Mouse (Mus musculus): ENCODE measurements around the gene Dync2h1. TPM values are rescaled to one million over a fixed set of nuclear protein-coding genes. Genes with fewer than 3 reads are reported as not detected.
"Not testable (repeated sequence)": the region's sequence is repeated elsewhere in the genome, so short reads cannot be mapped to it uniquely, and the experiment has no call there.

The Dync2h1 gene
- polyA plus RNA-seq, 1 experiment from 2014 or later: 3.6 TPM

DNA sequence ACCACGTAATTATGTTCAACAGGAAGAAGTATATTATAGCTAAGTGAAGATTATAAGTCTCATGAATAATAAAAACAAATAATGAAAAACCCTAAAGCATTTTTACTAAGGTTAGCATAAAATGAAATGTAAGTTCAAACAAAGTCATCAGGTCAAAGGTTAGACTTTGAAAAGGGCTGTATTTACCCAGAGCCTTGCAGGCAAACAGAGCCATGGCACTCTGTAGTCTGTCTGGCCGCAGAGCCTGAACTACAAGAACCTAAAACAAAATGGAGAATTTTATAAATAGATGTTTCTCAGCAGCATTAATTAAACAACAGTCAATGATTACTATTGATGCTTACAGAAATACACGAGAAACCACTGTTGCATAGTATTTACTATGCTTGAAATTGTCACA lies 174.5 kb downstream of the Dync2h1 start:
- no peak overlapping the region for H3K9ac ChIP-seq
- no peaks in the 10 kb centered on the region for H3K36me3 ChIP-seq
- ATAC-seq: no peak
- H3K4me1 ChIP-seq: no peaks in the 10 kb centered on the region
- H3K4me3 ChIP-seq: no peak overlapping the region
- no peak overlapping the region for H3K4me2 ChIP-seq
- no peaks in the 10 kb centered on the region for H3K27me3 ChIP-seq (replicated peaks)
- H3K27ac ChIP-seq: no peak overlapping the region
- WGBS (ENCODE audit: insufficient replicate concordance): 62% methylated on average over 3 of the region's 3 CpGs
- no peaks in the 10 kb centered on the region for H3K9me3 ChIP-seq (replicated peaks)

DNA sequence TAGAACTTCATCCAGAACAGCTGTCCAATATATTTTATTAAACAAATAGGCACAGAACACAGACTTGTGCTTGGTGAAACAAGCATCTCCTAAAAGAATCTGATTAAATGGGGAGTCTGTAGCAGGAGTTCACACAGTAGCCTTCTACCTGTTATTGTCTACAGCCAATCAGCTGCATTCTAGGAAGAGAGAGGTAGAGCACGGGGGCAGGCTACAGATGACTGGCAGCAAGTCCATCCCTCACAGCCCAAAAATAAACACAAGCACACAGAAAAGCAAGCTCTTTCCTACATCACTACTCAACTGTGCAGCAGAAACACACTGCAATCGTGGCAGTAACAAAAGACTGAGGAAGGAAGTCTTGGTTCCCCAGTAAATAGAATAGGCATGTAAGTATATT lies 189.4 kb downstream of the Dync2h1 start:
- H3K36me3 ChIP-seq: 0 out of 2 replicates have a peak, but pooled peaks cover 2% of the 10 kb centered on the region
- 44% methylated on average over 2 of the region's 2 CpGs for WGBS (ENCODE audit: insufficient replicate concordance)
- H3K4me3 ChIP-seq: no peak overlapping the region
- H3K4me2 ChIP-seq: no peak overlapping the region
- H3K27me3 ChIP-seq (replicated peaks): no peaks in the 10 kb centered on the region
- H3K4me1 ChIP-seq: no peaks in the 10 kb centered on the region
- H3K9me3 ChIP-seq (replicated peaks): no peaks in the 10 kb centered on the region
- H3K9ac ChIP-seq: no peak overlapping the region
- no peak overlapping the region for H3K27ac ChIP-seq
- ATAC-seq: no peak

DNA sequence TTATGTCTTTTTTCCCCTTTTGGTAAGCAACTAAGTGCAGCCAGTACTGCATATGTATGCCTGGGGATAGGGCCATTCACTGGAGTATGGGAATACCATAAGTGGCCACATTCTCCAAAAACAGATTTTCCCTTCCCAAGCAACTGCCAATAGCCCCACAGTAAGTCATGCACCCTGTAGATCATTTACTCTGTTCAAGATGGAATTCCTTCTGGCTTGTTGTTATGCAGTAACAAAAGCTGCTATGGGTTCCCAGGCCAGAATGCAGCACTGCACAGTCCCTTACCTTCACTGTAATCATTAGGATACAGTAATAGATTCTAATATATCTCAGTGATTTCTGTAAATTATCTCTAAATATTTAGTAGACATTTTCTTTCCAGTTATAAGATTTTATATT lies 190.0 kb downstream of the Dync2h1 start:
- Histone ChIP-seq H3K36me3 (0 out of 2 replicates have a peak, but pooled peaks cover 2% of the 10 kb centered on the region), H3K27me3 (replicated peaks) (no peaks in the 10 kb centered on the region), H3K9me3 (replicated peaks) (no peaks in the 10 kb centered on the region), H3K4me1 (no peaks in the 10 kb centered on the region), H3K27ac (no peak overlapping the region), H3K4me2 (no peak overlapping the region), H3K9ac (no peak overlapping the region), H3K4me3 (no peak overlapping the region)
- ATAC-seq: no peak

DNA sequence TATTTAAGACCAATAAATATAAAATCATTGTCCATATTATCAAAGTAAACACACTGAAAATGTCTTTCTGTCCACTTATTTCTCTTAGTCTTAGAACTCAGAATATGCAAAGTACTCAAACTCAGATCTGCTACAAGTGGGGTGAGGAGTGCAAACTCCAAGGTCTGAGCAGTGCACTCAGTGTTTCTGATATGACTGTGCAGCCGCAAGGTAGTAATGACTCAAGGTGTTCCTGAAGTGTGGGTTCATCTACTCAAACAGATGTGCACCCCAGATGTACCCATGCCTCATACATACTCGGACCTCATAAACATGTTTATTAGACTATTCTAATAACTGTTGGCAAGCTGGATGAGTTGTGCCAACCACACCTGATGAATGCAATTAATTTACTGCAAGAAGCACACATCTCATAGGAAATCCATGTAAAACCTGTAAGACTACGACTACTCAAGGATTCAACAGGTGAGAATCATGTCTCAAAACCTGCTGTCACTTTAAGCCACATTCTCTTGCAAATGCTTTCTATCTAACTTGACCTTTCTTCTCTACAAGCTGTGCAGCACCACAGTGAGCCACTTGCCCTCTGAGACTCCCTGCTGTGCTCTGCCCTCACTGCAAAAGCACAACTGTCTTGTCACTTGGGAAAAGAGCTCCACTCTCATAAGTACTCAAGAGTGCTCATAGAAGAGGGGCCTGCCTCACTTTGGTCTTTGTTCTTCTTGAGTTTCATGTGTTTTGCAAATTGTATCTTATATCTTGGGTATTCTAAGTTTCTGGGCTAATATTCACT lies 195.2 kb downstream of the Dync2h1 start:
- Histone ChIP-seq H3K4me1 (no peaks in the 10 kb centered on the region), H3K27ac (no peak overlapping the region), H3K36me3 (0 out of 2 replicates have a peak, but pooled peaks cover 2% of the 10 kb centered on the region), H3K4me3 (no peak overlapping the region), H3K9me3 (replicated peaks) (no peaks in the 10 kb centered on the region), H3K4me2 (no peak overlapping the region), H3K9ac (no peak overlapping the region), H3K27me3 (replicated peaks) (no peaks in the 10 kb centered on the region)
- ATAC-seq: no peak
- WGBS (ENCODE audit: insufficient replicate concordance): 77% methylated on average over 3 of the region's 3 CpGs

DNA sequence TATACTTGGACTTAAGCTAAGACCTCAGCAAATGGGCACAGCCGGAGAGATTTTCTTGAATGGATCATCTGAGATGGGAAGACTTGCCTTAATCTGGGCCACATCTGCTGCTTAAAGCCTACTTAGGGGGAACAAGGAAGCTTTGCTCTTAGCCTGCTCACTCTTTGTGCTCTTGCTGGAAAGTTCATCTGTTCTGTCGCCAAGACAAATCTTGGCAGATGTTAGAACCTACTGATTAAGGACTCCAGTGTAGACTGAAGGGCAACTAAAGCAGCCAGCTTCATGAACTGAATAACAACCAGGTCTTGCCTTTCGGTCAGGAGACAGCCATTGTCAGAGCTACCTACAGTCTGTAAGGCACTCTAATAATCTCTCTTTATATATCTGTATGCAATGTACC lies 198.1 kb downstream of the Dync2h1 start:
- Histone ChIP-seq H3K27me3 (replicated peaks) (no peaks in the 10 kb centered on the region), H3K9ac (no peak overlapping the region), H3K9me3 (replicated peaks) (no peaks in the 10 kb centered on the region), H3K4me2 (no peak overlapping the region), H3K4me1 (no peaks in the 10 kb centered on the region), H3K4me3 (no peak overlapping the region), H3K27ac (no peak overlapping the region), H3K36me3 (no peaks in the 10 kb centered on the region)
- ATAC-seq: no peak
- WGBS (ENCODE audit: insufficient replicate concordance): 67% methylated on average over 3 of the region's 3 CpGs

DNA sequence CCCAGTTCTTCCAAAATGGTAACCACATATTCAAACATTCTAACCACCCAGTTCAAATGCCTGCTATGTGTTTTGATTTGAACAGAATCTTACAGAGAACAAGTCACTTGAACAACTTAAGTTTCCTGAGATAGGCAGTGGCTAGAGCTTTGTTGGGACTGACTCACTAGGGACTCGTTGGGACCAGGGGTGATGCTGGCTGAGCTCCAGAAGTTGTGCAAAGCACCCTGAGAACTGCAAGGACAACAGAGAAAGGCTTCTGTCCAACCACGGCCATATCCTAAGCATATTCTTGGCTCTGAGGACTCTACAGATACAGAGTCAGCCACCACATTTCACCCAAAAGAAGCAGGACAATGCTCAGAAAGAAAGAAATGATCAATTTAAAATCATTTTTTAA lies 215.1 kb downstream of the Dync2h1 start:
- ATAC-seq: no peak
- H3K4me1 ChIP-seq: no peaks in the 10 kb centered on the region
- no peaks in the 10 kb centered on the region for H3K36me3 ChIP-seq
- H3K9me3 ChIP-seq (replicated peaks): no peaks in the 10 kb centered on the region
- no peak overlapping the region for H3K9ac ChIP-seq
- no peak overlapping the region for H3K4me2 ChIP-seq
- H3K27me3 ChIP-seq (replicated peaks): no peaks in the 10 kb centered on the region
- 54% methylated on average over 2 of the region's 2 CpGs for WGBS (ENCODE audit: insufficient replicate concordance)
- H3K27ac ChIP-seq: no peak overlapping the region
- H3K4me3 ChIP-seq: no peak overlapping the region

DNA sequence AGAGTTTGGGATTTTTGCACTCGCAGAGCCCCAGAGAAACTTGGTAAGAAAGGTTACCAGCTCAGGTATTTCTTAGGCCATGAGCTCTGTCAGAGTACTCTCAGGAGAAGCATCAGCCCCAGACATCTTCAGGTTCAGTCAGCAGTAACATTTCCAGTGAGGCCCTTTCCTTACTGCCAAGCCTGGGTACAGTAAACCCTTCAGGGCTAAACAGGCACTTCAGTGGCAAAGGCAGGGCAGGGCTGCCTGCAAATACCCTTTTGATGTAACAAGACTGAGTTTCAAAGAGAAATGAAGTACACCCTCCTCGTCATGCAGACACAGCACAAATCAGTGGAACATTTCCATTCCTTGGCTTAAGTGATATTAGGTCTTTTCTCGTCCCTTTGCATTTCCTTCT lies 219.2 kb downstream of the Dync2h1 start:
- no peaks in the 10 kb centered on the region for H3K4me1 ChIP-seq
- ATAC-seq: no peak
- no peak overlapping the region for H3K9ac ChIP-seq
- H3K9me3 ChIP-seq (replicated peaks): no peaks in the 10 kb centered on the region
- H3K4me3 ChIP-seq: no peak overlapping the region
- no peak overlapping the region for H3K27ac ChIP-seq
- 70% methylated on average over 3 of the region's 3 CpGs for WGBS (ENCODE audit: insufficient replicate concordance)
- no peak overlapping the region for H3K4me2 ChIP-seq
- H3K27me3 ChIP-seq (replicated peaks): no peaks in the 10 kb centered on the region
- no peaks in the 10 kb centered on the region for H3K36me3 ChIP-seq

DNA sequence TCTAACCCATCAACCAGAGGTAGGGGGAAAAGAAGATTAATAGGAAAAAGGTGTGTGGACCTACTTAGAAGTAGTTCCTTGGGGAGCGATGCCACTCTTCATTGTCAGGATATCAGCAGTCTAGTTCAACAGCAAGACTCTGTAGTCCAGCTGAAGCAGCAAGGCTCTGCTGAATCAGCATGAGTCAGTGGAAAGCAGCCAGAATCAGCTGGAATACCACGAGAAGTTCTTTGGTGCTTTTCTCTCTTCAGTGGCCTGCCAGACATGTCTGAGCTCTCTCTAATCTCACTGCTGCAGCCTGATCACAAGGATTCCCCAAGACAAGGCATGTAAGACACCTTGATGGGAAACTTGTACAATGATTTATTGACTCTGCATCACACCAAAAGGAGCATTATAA lies 225.9 kb downstream of the Dync2h1 start:
- no peak for ATAC-seq
- Histone ChIP-seq H3K4me2 (no peak overlapping the region), H3K36me3 (no peaks in the 10 kb centered on the region), H3K27me3 (replicated peaks) (no peaks in the 10 kb centered on the region), H3K4me3 (no peak overlapping the region), H3K9me3 (replicated peaks) (no peaks in the 10 kb centered on the region), H3K27ac (no peak overlapping the region), H3K4me1 (no peaks in the 10 kb centered on the region), H3K9ac (no peak overlapping the region)
- 64% methylated on average over 2 of the region's 2 CpGs for WGBS (ENCODE audit: insufficient replicate concordance)

DNA sequence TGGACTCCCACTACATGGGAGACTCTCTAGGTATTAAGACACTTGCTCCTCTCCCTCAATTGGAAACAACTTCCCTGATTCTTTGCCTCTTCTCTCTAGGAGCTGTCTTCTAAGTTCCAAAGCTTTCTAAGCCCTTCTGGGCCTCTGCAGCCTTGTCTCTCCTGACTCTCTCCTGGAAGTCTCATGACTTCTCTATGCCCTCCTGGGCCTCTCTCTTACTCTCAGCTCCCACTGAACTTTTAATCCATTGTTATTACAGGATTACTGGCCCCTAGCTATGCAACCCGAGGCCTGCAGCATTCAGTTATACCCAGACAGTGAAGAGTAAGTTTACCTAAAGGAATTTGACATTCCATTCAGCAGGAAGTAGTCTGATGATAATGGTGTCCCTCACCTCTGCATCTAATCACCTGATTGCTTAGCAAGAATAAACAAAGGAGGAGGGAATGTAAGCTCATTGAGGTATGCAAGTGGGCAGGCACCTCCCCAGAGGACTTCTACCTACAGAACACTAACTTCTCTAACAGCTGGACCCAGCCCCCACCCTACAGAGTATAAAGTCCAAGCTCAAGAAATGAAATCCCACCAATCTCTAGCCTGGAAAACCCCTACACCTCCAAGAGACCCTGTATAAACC lies 256.7 kb downstream of the Dync2h1 start:
- no peaks in the 10 kb centered on the region for H3K9me3 ChIP-seq (replicated peaks)
- H3K4me2 ChIP-seq: no peak overlapping the region
- no peak overlapping the region for H3K4me3 ChIP-seq
- H3K36me3 ChIP-seq: no peaks in the 10 kb centered on the region
- WGBS (ENCODE audit: insufficient replicate concordance): 17% methylated on average over 1 of the region's 1 CpGs
- H3K27ac ChIP-seq: no peak overlapping the region
- no peaks in the 10 kb centered on the region for H3K4me1 ChIP-seq
- no peak overlapping the region for H3K9ac ChIP-seq
- H3K27me3 ChIP-seq (replicated peaks): no peaks in the 10 kb centered on the region
- no peak for ATAC-seq

DNA sequence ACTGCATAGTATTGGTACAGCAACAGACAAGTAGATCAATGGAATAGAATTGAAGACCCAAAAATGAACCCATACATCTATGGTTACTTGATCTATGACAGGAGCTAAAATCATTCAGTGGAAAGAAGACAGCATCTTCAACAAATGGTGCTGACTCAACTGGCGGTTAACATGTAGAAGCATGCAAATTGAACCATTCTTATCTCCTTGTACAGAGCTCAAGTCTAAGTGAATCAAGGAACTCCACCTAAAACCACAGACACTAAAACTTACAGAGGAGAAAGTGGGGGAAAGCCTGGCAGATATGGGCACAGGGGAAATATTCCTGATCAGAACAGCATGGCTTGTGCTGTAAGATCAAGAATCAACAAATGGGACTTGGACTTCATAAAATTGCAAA lies 270.8 kb downstream of the Dync2h1 start:
- Histone ChIP-seq H3K4me2 (no peak overlapping the region), H3K4me1 (no peaks in the 10 kb centered on the region), H3K4me3 (no peak overlapping the region), H3K27me3 (replicated peaks) (no peaks in the 10 kb centered on the region), H3K27ac (no peak overlapping the region), H3K9ac (no peak overlapping the region), H3K9me3 (replicated peaks) (no peaks in the 10 kb centered on the region), H3K36me3 (no peaks in the 10 kb centered on the region)
- WGBS (ENCODE audit: insufficient replicate concordance): 46% methylated on average over 1 of the region's 1 CpGs
- ATAC-seq: no peak

DNA sequence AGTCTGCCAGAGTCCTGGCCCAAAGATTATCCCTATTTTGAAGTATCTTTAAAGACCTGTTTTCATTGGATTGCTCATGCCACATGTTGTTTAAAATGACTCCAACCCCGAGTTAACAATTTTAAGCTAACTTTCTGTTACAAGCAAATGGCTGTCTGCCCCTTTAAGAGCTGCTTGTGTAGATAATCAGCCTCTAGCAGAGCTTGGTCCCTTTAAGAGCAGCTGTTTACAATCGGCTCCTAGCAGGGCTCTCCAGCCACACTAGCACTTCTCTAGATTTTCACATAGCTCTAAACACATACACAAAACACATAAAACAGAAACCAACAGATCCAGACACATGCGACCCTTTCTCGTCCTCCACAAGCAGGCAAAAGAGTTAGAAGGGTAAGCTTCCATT lies 273.7 kb downstream of the Dync2h1 start:
- not testable (repeated sequence) for H3K4me2 ChIP-seq; ATAC-seq; H3K9ac ChIP-seq; H3K9me3 ChIP-seq (replicated peaks); H3K4me3 ChIP-seq; H3K27ac ChIP-seq; H3K4me1 ChIP-seq; H3K36me3 ChIP-seq; H3K27me3 ChIP-seq (replicated peaks)
- WGBS (ENCODE audit: insufficient replicate concordance): 42% methylated on average over 4 of the region's 4 CpGs

DNA sequence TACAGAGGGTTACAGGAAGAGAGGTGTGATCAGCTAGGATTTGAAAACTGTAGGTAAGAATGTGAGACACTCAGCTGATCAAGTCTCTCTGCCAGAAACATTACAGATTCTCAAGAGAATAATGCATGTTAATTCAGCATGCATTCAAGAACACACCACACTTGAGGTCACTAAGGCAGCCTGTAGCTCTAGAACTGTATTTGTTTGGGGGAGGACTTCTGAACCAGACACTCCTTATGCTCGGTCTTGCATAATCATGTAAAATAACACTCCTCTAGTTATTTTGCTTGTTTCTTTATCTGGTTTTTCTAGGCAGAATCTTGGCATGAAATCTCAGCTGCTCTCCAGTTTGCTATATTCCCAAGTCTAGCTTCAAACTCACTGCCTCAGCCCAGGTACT lies 282.6 kb downstream of the Dync2h1 start:
- 70% methylated on average over 1 of the region's 1 CpGs for WGBS (ENCODE audit: insufficient replicate concordance)
- H3K36me3 ChIP-seq: no peaks in the 10 kb centered on the region
- no peak overlapping the region for H3K4me2 ChIP-seq
- no peak overlapping the region for H3K9ac ChIP-seq
- H3K4me3 ChIP-seq: no peak overlapping the region
- no peaks in the 10 kb centered on the region for H3K27me3 ChIP-seq (replicated peaks)
- no peak overlapping the region for H3K27ac ChIP-seq
- ATAC-seq: no peak
- H3K9me3 ChIP-seq (replicated peaks): no peaks in the 10 kb centered on the region
- H3K4me1 ChIP-seq: no peaks in the 10 kb centered on the region

DNA sequence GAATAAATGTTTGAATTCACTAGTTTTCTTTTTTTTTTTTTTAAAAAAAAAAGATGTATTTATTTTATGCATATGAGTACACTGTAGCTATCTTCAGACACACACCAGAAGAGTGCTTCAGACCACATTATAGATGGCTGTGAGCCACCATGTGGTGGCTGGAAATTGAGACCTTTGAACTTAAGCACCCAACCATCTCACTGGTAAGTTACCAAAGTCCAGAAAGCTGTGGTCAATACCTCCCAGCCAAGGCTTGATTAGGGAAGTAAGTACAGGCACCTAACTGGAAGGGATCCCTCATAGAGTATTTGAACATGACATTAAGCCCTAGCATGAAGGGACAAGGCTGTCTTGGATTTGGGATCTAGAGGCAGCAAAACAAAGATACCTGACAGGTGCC lies 292.9 kb downstream of the Dync2h1 start:
- Histone ChIP-seq H3K27ac (no peak overlapping the region), H3K4me2 (no peak overlapping the region), H3K36me3 (no peaks in the 10 kb centered on the region), H3K9ac (no peak overlapping the region), H3K4me1 (no peaks in the 10 kb centered on the region), H3K27me3 (replicated peaks) (no peaks in the 10 kb centered on the region), H3K4me3 (no peak overlapping the region), H3K9me3 (replicated peaks) (no peaks in the 10 kb centered on the region)
- no peak for ATAC-seq
